Mouse (Mus musculus) liver, embryonic 15.5 days (tissue): Measurements from ENCODE around the gene Cavin1. TPM values are rescaled to one million over a fixed set of nuclear protein-coding genes. Genes with fewer than 3 reads are reported as not detected.

Experiments
- ATAC-seq: fragments of 200-750 bp; cut with Nextera tagmentation; 2 replicates; pipeline ENCODE4 v1.8.0; 2017; ENCODE audit warnings: moderate number of reproducible peaks, mild to moderate bottlenecking, moderate library complexity; ENCODE audit not compliant: insufficient read depth
- H3K27ac ChIP-seq: fragments of 300-500 bp; sonication (generic); replicated peaks from 2 replicates; pipeline ENCODE4 v1.5.1; 2015; ENCODE audit warnings: mild to moderate bottlenecking, inconsistent platforms
- H3K27me3 ChIP-seq: fragments of 300-500 bp; sonication (generic); 2 replicates; pipeline ENCODE4 v1.6.1; 2015; ENCODE audit warnings: mild to moderate bottlenecking, inconsistent platforms
- H3K36me3 ChIP-seq: fragments of 300-500 bp; sonication (generic); replicated peaks from 2 replicates; pipeline ENCODE4 v1.6.1; 2015; ENCODE audit warnings: moderate library complexity, mild to moderate bottlenecking, inconsistent platforms
- H3K4me1 ChIP-seq: fragments of 300-500 bp; sonication (generic); replicated peaks from 2 replicates; pipeline ENCODE4 v1.6.1; 2015; ENCODE audit warnings: inconsistent platforms
- H3K4me2 ChIP-seq: fragments of 300-500 bp; sonication (generic); 2 replicates; pipeline ENCODE4 v1.6.1; 2015; ENCODE audit warnings: moderate library complexity, mild to moderate bottlenecking, inconsistent platforms
- H3K4me3 ChIP-seq: fragments of 300-500 bp; sonication (generic); replicated peaks from 2 replicates; pipeline ENCODE4 v1.5.1; 2015; ENCODE audit warnings: mild to moderate bottlenecking, inconsistent platforms
- H3K9ac ChIP-seq: fragments of 300-500 bp; sonication (generic); 2 replicates; pipeline ENCODE4 v1.6.1; 2015; ENCODE audit warnings: moderate library complexity, mild to moderate bottlenecking, inconsistent platforms
- H3K9me3 ChIP-seq: fragments of 300-500 bp; sonication (generic); replicated peaks from 2 replicates; pipeline ENCODE4 v1.6.1; 2016; ENCODE audit warnings: inconsistent platforms
- WGBS: fragments of 180-500 bp; shearing (Covaris S2); methylation state at CpG from one replicate; pipeline ENCODE4 v1.1.7; 2015; ENCODE audit warnings: mixed read lengths; ENCODE audit not compliant: insufficient replicate concordance; 5-methylcytosine and 5-hydroxymethylcytosine counted together
- polyA plus RNA-seq: library from polyadenylated mRNA; unstranded; fragments of >200 nt; fragmentation: Nextera tagmentation; extraction: Ambion mirVana; gene quantifications from 2 replicates; pipeline ENCODE4 v1.2.1, GENCODE M21; 2015

Cavin1 gene
- polyA plus RNA-seq, 1 experiment from 2014 or later, result 26.9 TPM

DNA sequence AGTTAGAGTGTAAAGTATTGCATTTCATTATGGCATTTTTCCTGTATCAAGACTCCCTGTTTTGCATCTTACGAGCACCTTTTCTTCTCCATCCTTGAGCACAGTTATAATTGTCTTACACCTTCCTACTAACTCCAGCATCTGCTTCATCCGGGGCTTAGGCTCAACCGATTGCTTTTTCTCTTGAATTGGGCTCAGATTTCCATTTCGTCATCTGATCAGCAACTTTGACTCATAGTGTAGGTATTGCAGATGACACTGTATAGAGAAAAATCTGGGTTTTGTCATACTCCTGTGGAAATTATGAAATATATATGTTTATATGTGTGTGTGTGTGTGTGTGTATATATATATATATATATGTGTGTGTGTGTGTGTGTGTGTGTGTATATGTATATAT, 25.8 kb upstream of the Cavin1 start:
- ATAC-seq, result no peak

DNA sequence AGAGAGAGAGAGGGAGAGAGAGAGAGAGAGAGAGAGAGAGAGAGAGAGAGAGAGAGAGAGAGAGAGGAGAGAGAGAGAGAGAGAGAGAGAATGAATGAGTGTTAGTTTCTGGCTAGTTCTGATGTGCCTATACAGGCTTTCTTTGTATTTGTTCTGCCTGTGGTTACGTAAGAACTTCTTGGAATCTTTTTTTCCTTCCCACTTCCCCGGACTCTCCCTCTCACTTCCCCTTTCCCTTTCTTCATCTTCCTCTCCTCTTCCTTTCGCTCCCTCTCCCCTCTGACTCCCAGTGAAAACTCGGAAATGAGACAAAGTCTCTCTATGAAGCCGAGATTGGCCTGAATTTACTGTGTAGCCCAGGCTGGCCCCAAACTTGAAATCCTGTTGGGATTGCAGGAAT, 24.0 kb upstream of the Cavin1 start:
- H3K9ac ChIP-seq, result no peak overlapping the region
- peaks cover 35% of the 10 kb centered on the region for H3K27me3 ChIP-seq
- WGBS, result 43% methylated on average over 5 of the region's 5 CpGs
- no peaks in the 10 kb centered on the region for H3K36me3 ChIP-seq
- H3K4me3 ChIP-seq, result no peak overlapping the region
- no peak overlapping the region for H3K27ac ChIP-seq
- no peaks in the 10 kb centered on the region for H3K9me3 ChIP-seq
- no peak for ATAC-seq
- no peak overlapping the region for H3K4me2 ChIP-seq
- H3K4me1 ChIP-seq, result 0 out of 2 replicates have a peak, but pooled peaks cover 6% of the 10 kb centered on the region

More for the DNA sequence above, 25.8 kb upstream of the Cavin1 start:
- Histone ChIP-seq H3K27me3 (peaks cover 46% of the 10 kb centered on the region), H3K4me1 (0 out of 2 replicates have a peak, but pooled peaks cover 6% of the 10 kb centered on the region), H3K4me3 (no peak overlapping the region), H3K27ac (no peak overlapping the region), H3K9ac (no peak overlapping the region), H3K4me2 (no peak overlapping the region), H3K9me3 (no peaks in the 10 kb centered on the region), H3K36me3 (no peaks in the 10 kb centered on the region)
- 75% methylated on average over 4 of the region's 4 CpGs for WGBS

DNA sequence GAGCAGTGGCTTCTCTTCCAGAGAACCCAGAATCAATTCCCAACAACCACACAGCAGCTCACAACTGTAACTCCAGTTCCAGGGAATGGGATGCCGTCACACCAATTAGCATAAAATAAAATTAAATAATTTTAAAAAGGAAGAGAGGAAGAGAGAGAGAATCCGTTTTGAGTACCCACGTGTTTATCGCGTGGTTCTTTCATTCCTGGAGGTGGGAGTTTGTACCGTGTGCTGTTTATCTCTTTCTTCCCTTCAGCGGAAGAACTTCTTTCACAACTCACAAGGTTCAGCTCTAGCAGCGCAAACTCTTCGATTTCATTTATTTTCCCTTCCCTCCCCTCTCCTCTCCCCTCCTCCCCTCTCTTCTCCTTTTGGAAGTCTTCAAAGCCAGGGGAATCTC, 23.5 kb upstream of the Cavin1 start:
- Histone ChIP-seq H3K9me3 (no peaks in the 10 kb centered on the region), H3K9ac (no peak overlapping the region), H3K4me1 (0 out of 2 replicates have a peak, but pooled peaks cover 3% of the 10 kb centered on the region), H3K4me2 (no peak overlapping the region; the same call in 1 of the 2 replicates), H3K27ac (no peak overlapping the region), H3K27me3 (peaks cover 32% of the 10 kb centered on the region), H3K36me3 (no peaks in the 10 kb centered on the region), H3K4me3 (no peak overlapping the region)
- 30% methylated on average over 9 of the region's 9 CpGs for WGBS
- no peak for ATAC-seq

DNA sequence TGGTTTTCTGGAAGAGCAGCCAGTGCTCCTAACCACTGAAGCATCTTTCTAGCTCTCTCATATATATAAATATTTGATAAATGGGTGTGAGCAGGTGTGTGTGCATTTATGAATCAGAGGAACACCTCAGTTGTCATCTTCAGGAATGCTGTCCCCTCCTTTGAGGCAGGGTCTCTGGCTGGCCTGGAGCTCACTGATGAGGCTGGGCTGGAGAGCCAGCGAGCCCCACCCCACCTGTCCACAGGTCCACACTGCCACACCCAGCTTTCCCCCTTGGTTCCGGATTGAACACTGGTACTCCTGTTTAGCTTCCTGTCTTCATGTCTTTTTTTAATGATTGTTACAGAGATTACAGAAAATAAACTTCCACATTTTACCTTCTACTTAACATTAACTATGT, 22.8 kb upstream of the Cavin1 start:
- Histone ChIP-seq H3K27me3 (peaks cover 31% of the 10 kb centered on the region), H3K4me1 (0 out of 2 replicates have a peak, but pooled peaks cover 2% of the 10 kb centered on the region), H3K36me3 (no peaks in the 10 kb centered on the region), H3K9ac (no peak overlapping the region), H3K9me3 (no peaks in the 10 kb centered on the region), H3K4me2 (no peak overlapping the region), H3K27ac (no peak overlapping the region), H3K4me3 (no peak overlapping the region)
- no peak for ATAC-seq
- whole genome bisulfite sequencing, result 59% methylated on average over 2 of the region's 2 CpGs

DNA sequence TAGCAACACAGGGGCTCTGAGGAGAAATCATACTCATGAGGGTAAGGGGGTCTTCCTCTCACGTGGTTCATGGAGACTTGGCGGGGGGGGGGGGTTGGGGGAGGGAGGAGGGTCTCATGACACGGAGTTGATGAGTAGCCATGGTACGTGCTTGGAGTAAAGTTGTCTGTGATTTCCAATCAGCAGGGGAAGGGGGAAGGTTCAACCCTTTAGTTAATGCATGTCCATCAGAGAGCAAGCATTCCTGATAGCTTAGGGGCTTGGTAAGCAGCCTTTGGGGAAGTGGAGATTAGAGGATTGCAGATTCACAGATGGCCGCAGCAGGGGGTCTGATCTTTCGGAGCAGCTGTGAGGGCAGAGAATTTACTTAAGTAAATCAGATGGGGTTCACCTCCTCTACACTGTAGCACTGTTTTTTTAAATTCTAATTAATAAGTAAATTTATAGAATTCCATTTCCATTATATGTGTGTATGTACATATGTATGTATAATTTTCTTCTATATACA, 20.4 kb upstream of the Cavin1 start:
- no peak for ATAC-seq
- no peak overlapping the region for H3K4me3 ChIP-seq
- no peak overlapping the region for H3K4me2 ChIP-seq
- H3K27me3 ChIP-seq, result peaks cover 25% of the 10 kb centered on the region
- no peak overlapping the region for H3K9ac ChIP-seq
- H3K27ac ChIP-seq, result no peak overlapping the region
- 0 out of 2 replicates have a peak, but pooled peaks cover 5% of the 10 kb centered on the region for H3K4me1 ChIP-seq
- H3K9me3 ChIP-seq, result no peaks in the 10 kb centered on the region
- no peaks in the 10 kb centered on the region for H3K36me3 ChIP-seq
- 33% methylated on average over 6 of the region's 6 CpGs for WGBS

DNA sequence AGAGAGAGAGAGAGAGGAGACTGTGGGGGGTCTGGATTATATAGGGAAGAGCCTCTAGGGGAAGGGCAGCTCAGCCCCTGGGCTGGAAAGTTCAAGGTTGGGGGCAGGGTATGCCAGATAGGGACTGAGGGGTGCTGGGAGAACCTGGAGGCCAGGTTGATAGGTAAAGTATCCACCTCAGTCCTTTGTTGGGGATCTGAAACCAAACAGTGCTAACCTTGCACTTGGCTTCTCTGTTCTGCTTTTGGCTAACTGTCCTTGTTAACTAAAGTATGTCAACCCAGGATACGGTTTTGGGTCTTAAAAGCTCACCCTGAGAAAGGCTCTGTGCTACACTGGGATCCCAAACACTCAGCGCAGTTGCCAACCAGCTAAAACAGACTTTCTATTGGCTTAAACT, 19.0 kb upstream of the Cavin1 start:
- ATAC-seq, result no peak
- Histone ChIP-seq H3K9ac (no peak overlapping the region), H3K4me2 (no peak overlapping the region)

DNA sequence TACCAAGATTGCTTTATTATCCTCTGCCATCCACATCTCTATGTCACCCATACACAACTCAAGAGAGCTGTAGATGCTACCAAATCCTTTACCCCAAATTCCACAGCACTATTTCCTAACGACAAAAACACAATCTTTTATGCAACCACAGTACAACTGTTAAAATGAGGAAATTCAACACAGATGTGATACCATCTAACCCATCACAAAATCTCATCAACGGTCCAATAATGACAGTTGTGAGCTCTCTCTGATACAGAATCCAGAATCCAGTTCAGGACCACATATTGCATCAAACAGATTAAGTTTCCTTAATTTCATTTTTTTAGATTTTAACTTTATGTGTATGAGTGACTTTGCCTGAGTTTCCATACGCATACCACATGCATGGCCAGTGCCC, 18.0 kb upstream of the Cavin1 start:
- Histone ChIP-seq H3K27ac (no peak overlapping the region), H3K27me3 (peaks cover 20% of the 10 kb centered on the region), H3K9me3 (no peaks in the 10 kb centered on the region), H3K4me1 (peaks cover 7% of the 10 kb centered on the region), H3K9ac (no peak overlapping the region), H3K4me2 (no peak overlapping the region), H3K4me3 (no peak overlapping the region), H3K36me3 (no peaks in the 10 kb centered on the region)
- 49% methylated on average over 3 of the region's 3 CpGs for WGBS
- no peak for ATAC-seq

More for the DNA sequence above, 19.0 kb upstream of the Cavin1 start:
- peaks cover 7% of the 10 kb centered on the region; the same call in 1 of the 2 replicates for H3K4me1 ChIP-seq
- no peaks in the 10 kb centered on the region for H3K9me3 ChIP-seq
- no peak overlapping the region for H3K4me3 ChIP-seq
- H3K36me3 ChIP-seq, result no peaks in the 10 kb centered on the region
- H3K27me3 ChIP-seq, result peaks cover 20% of the 10 kb centered on the region
- H3K27ac ChIP-seq, result no peak overlapping the region
- WGBS, result 48% methylated on average over 2 of the region's 2 CpGs

DNA sequence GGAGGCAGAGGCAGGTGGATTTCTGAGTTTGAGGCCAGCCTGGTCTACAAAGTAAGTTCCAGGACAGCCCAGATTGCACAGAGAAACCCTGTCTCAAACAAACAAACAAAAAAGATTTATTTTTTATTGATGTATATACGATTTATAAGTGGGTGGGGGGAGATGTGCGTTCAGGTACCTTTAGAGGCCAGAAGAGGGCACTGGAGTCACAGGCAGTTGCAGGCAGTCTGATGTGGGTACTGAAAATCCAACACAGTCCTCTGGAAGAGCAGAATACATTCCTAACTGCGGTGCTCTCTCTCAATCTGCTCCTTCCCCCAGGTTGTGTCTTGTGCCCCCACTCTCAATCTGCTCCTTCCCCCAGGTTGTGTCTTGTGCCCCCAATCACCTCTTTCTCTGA, 14.9 kb upstream of the Cavin1 start:
- H3K4me3 ChIP-seq, result no peak overlapping the region
- H3K4me1 ChIP-seq, result peaks cover 22% of the 10 kb centered on the region
- no peaks in the 10 kb centered on the region for H3K9me3 ChIP-seq
- H3K4me2 ChIP-seq, result no peak overlapping the region
- ATAC-seq, result no peak
- peaks cover 28% of the 10 kb centered on the region for H3K27me3 ChIP-seq
- no peak overlapping the region for H3K27ac ChIP-seq
- 48% methylated on average over 3 of the region's 3 CpGs for WGBS
- no peak overlapping the region for H3K9ac ChIP-seq
- no peaks in the 10 kb centered on the region for H3K36me3 ChIP-seq

DNA sequence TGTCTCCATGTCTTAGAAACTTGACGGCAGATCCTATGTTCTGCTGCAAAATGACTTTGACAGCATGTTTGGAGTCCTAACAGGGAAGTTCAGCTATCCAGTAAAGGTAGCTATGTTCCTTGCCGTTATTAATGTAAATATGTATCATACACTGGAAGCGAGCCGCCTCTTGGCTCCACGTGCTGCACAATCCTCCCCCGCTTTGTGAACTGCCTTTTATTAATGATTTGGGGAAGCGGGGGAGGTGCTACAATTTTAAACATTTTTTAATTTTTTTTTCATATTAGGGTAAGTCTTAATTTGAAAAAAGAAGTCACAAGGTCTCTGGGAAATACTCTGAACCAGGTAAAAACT, 13.1 kb upstream of the Cavin1 start:
- 67% methylated on average over 7 of the region's 7 CpGs for WGBS
- Histone ChIP-seq H3K4me3 (no peak overlapping the region), H3K27ac (no peak overlapping the region), H3K36me3 (no peaks in the 10 kb centered on the region), H3K9ac (no peak overlapping the region), H3K4me2 (no peak overlapping the region; the same call in 1 of the 2 replicates), H3K4me1 (peaks cover 28% of the 10 kb centered on the region), H3K9me3 (no peaks in the 10 kb centered on the region), H3K27me3 (peaks cover 22% of the 10 kb centered on the region)
- no peak for ATAC-seq

DNA sequence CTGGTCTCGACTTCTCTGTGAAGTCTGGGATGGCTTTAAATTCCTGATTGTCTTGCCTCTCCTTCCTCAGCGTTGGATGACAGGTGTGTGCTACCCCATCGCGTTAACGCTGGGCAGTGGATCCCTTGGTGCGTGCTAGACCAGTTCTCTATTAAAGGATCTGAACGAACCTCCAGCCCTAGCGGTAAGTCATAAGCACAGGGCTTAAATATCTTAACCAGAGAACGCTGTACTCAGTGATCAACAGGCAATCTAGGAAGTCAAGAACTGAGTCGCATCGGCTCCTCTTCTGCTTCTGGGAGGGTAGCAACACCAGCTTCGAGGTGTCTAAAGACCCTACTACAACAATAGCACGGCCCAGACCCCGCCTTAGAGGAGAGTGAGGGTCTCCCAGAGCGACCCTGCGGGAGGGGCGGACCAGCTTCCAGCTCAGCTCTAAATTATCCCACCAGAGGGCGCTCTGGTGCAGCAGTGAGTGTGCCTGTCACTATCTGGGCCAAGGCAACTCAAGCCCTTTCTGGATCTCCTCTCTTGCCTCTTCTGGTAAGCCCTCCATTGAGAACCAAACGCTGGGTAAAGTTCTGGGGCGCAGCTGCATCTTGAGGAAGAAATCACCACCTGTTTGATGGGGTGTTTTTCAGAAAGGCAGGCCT, 12.6 kb upstream of the Cavin1 start:
- Histone ChIP-seq H3K9ac (peak overlapping the region; percentile 32; the same call in 1 of the 2 replicates), H3K27ac (no peak overlapping the region), H3K4me1 (peaks cover 28% of the 10 kb centered on the region)

DNA sequence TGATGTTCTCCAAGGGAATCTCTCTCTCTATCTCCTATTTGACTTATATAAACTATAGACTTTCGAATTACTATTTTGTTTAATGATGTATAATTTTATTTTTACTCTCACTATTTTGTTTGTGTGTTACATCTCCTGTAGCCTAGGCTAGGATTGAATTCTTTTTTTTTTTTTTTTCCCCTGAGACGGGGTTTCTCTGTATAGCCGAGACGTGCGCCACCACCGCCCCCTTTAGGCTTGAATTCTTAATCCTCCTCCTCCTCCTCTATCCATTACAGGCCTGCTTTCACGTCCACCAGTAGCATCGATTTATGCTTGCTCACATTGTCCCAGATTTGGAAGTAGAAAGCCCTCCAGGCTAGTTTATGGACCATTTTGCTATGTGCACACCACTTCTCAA, 11.4 kb upstream of the Cavin1 start:
- H3K9me3 ChIP-seq, result no peaks in the 10 kb centered on the region
- H3K9ac ChIP-seq, result no peak overlapping the region
- peaks cover 28% of the 10 kb centered on the region for H3K4me1 ChIP-seq
- H3K36me3 ChIP-seq, result no peaks in the 10 kb centered on the region
- H3K27ac ChIP-seq, result no peak overlapping the region
- H3K4me3 ChIP-seq, result no peak overlapping the region
- no peak for ATAC-seq
- peaks cover 24% of the 10 kb centered on the region for H3K27me3 ChIP-seq
- WGBS, result 33% methylated on average over 8 of the region's 8 CpGs
- H3K4me2 ChIP-seq, result no peak overlapping the region

More for the DNA sequence above, 12.6 kb upstream of the Cavin1 start:
- Histone ChIP-seq H3K4me2 (peak overlapping the region; percentile 64), H3K27me3 (peaks cover 21% of the 10 kb centered on the region), H3K4me3 (peak overlapping the region; percentile 44), H3K36me3 (no peaks in the 10 kb centered on the region), H3K9me3 (no peaks in the 10 kb centered on the region)
- peak; percentile 44 for ATAC-seq
- 3% methylated on average over 20 of the region's 20 CpGs for WGBS
